Mouse (Mus musculus) testis, adult 2 months (tissue): Measurements from ENCODE around the gene Rtn4rl1.

Experiments used
- CTCF ChIP-seq: fragments of 200-500 bp; IDR thresholded peaks from 2 replicates; pipeline ENCODE4 v1.5.1; 2012; ENCODE audit warnings: low read depth, mild to moderate bottlenecking, inconsistent platforms, low read length, moderate library complexity; ENCODE audit not compliant: control insufficient read depth, insufficient read depth, insufficient replicate concordance
- POLR2A ChIP-seq: fragments of 200-500 bp; IDR thresholded peaks from 2 replicates; pipeline ENCODE4 v1.6.1; 2012; ENCODE audit warnings: low read depth, mild to moderate bottlenecking, inconsistent platforms, low read length, moderate library complexity; ENCODE audit not compliant: control insufficient read depth

- TF ChIP-seq POLR2A (no peak), CTCF (no peak)
Observed at GRCm38 (mm10) chr11:75292281-75292680, 98.7 kb downstream of the Rtn4rl1 start.
